Mouse (Mus musculus) brain, embryonic 14.5 days (tissue): Measurements from ENCODE around the gene Spink4.

Experiments
- CTCF ChIP-seq: fragments of 200-500 bp; IDR thresholded peaks from 2 replicates; pipeline ENCODE4 v1.5.1; 2012; ENCODE audit warnings: inconsistent platforms, mild to moderate bottlenecking, moderate library complexity, borderline replicate concordance; ENCODE audit not compliant: insufficient read depth, insufficient read length; ENCODE audit errors: extremely low read depth
- POLR2A ChIP-seq: fragments of 200-500 bp; IDR thresholded peaks from 2 replicates; pipeline ENCODE4 v1.6.1; 2012; ENCODE audit warnings: mild to moderate bottlenecking, inconsistent platforms, borderline replicate concordance; ENCODE audit not compliant: poor library complexity, insufficient read depth, insufficient read length, severe bottlenecking; ENCODE audit errors: extremely low read depth

DNA sequence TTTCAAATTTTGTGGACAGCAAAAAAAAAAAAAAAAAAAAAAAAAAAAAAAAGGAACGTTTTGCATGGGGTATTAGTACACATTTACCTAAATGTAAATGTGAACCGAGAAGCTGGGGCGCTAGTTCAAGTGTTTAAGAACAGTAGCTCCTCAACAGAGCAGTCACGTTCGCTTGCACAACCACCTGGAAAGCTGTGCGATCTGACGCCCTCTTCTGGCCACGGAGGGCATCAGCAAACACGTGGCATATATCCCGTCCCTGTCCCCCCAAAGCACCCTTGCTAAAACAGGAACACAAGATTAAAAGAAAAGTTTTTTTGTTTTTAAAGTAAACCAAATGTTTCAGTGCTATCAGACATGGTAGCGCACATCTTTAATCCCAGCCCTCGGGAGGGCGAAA lies 51.9 kb downstream of the Spink4 start:
- TF ChIP-seq CTCF (peak; percentile 69), POLR2A (no peak)
